Mouse (Mus musculus): ENCODE data around the gene Mfsd4b2. TPM values are rescaled to one million over a fixed set of nuclear protein-coding genes. Genes with fewer than 3 reads are reported as not detected.

The Mfsd4b2 gene
- polyA plus RNA-seq, 1 experiment: not detected

GRCm38 (mm10) chr10:39888621-39889020 is 38.1 kb downstream of the Mfsd4b2 start:
- H3K27ac ChIP-seq (ENCODE audit: control insufficient read depth, insufficient read depth, low read depth, low read length): no peak overlapping the region
- TF ChIP-seq POLR2A (IDR thresholded peaks at IDR 0.05; ENCODE audit: control insufficient read depth, low read depth, low read length) (no peak), CTCF (IDR thresholded peaks at IDR 0.05; ENCODE audit: control insufficient read depth, insufficient read depth, insufficient replicate concordance, low read depth, low read length) (no peak)
- H3K27me3 ChIP-seq (ENCODE audit: control insufficient read depth, insufficient read depth, low read length): no peaks in the 10 kb centered on the region
- H3K4me1 ChIP-seq (ENCODE audit: control insufficient read depth, insufficient read depth, low read length): no peaks in the 10 kb centered on the region
- H3K36me3 ChIP-seq (ENCODE audit: control insufficient read depth, insufficient read depth, low read length): no peaks in the 10 kb centered on the region
- no peak overlapping the region for H3K4me3 ChIP-seq (ENCODE audit: control insufficient read depth, low read depth, low read length)

Other genes starting within 250 kb of the Mfsd4b2 start
- gene Rev3l, start 194.8 kb downstream of the Mfsd4b2 start, polyA plus RNA-seq (2012; rRNA removed): 31.1 and 38.4 TPM in 2 replicates
- gene Mfsd4b4, start 27.7 kb downstream of the Mfsd4b2 start, polyA plus RNA-seq (2012; rRNA removed): 3.0 and 3.9 TPM in 2 replicates
- 0.06 and 0.19 TPM in 2 replicates for gene Mfsd4b3, start 33.2 kb upstream of the Mfsd4b2 start, polyA plus RNA-seq (2012; rRNA removed)
- 0.04 and 0.12 TPM in 2 replicates for gene Mfsd4b5, start 59.7 kb upstream of the Mfsd4b2 start, polyA plus RNA-seq (2012; rRNA removed)
- gene Mfsd4b1, start 98.3 kb upstream of the Mfsd4b2 start, polyA plus RNA-seq (2012; rRNA removed): 0.27 and 0.40 TPM in 2 replicates
- 2.5 and 4.3 TPM in 2 replicates for gene Slc16a10, start 215.3 kb upstream of the Mfsd4b2 start, polyA plus RNA-seq (2012; rRNA removed)

All from testis, adult 2 months (tissue).